Mouse (Mus musculus) embryonic facial prominence, embryonic 15.5 days (tissue): Measurements from ENCODE around the gene Uqcrc1. TPM values are rescaled to one million over a fixed set of nuclear protein-coding genes. Genes with fewer than 3 reads are reported as not detected.

ENCODE experiments used
- microRNA counts: library from miRNA; unstranded; fragments of <30 nt; microRNA quantifications from one replicate; lab custom pipeline; 2016
- microRNA-seq: library from miRNA; unstranded; fragments of <30 nt; microRNA quantifications from one replicate; pipeline ENCODE4, GENCODE M21; 2016; ENCODE audit warnings: borderline number of aligned reads
- polyA plus RNA-seq: library from polyadenylated mRNA; unstranded; fragments of >200 nt; fragmentation: Nextera tagmentation; extraction: Ambion mirVana; gene quantifications from 2 replicates; pipeline ENCODE4 v1.2.1, GENCODE M21; 2015

Uqcrc1 gene
- polyA plus RNA-seq, 1 experiment from 2014 or later = 470 TPM

MicroRNAs within 50 kb of the gene (microRNA counts, 519-probe panel; counts per million panel counts)
- microRNA mmu-miR-711 (lab: Ali Mortazavi, UCI) = not detected

Small RNA genes within 50 kb of the gene (microRNA-seq; reads per million reads assigned to microRNA genes)
- not detected for gene Mir711

Other genes with a start within 250 kb of the Uqcrc1 start
- gene Prkar2a, start 247.3 kb upstream of the Uqcrc1 start, polyA plus RNA-seq = 29.0 and 30.7 TPM in 2 replicates
- gene Ip6k2, start 152.8 kb upstream of the Uqcrc1 start, polyA plus RNA-seq = 89.7 and 101 TPM in 2 replicates
- gene Nckipsd, start 128.3 kb upstream of the Uqcrc1 start, polyA plus RNA-seq = 16.5 and 20.4 TPM in 2 replicates
- 0.53 and 0.58 TPM in 2 replicates for gene Celsr3, start 110.3 kb upstream of the Uqcrc1 start, polyA plus RNA-seq
- gene Slc26a6, start 83.3 kb upstream of the Uqcrc1 start, polyA plus RNA-seq = 15.2 and 15.3 TPM in 2 replicates
- gene Tmem89, start 22.0 kb upstream of the Uqcrc1 start, polyA plus RNA-seq = 0.38 and 0.83 TPM in 2 replicates
- 38.7 and 48.9 TPM in 2 replicates for gene Col7a1, start 17.0 kb downstream of the Uqcrc1 start, polyA plus RNA-seq
- gene Ucn2, start 49.4 kb downstream of the Uqcrc1 start, polyA plus RNA-seq = 0.89 and 1.2 TPM in 2 replicates
- gene Pfkfb4, start 55.1 kb downstream of the Uqcrc1 start, polyA plus RNA-seq = 14.0 and 14.9 TPM in 2 replicates
- 106 and 116 TPM in 2 replicates for gene Shisa5, start 101.9 kb downstream of the Uqcrc1 start, polyA plus RNA-seq
- gene Trex1, start 123.1 kb downstream of the Uqcrc1 start, polyA plus RNA-seq = 21.0 and 22.5 TPM in 2 replicates
- gene Atrip, start 137.5 kb downstream of the Uqcrc1 start, polyA plus RNA-seq = 26.8 and 30.8 TPM in 2 replicates
- gene Ccdc51, start 145.9 kb downstream of the Uqcrc1 start, polyA plus RNA-seq = 13.7 and 16.6 TPM in 2 replicates
- 509 and 534 TPM in 2 replicates for gene Tma7, start 146.0 kb downstream of the Uqcrc1 start, polyA plus RNA-seq
- gene Plxnb1, start 158.8 kb downstream of the Uqcrc1 start, polyA plus RNA-seq = 14.4 and 15.7 TPM in 2 replicates
- not detected in 2 replicates for gene Fbxw21, start 225.4 kb downstream of the Uqcrc1 start, polyA plus RNA-seq